Mouse (Mus musculus): Measurements from ENCODE around the gene Troap. TPM values are rescaled to one million over a fixed set of nuclear protein-coding genes. Genes with fewer than 3 reads are reported as not detected.

Gene Troap
- polyA plus RNA-seq, 1 experiment from 2014 or later = 26.8 TPM

DNA sequence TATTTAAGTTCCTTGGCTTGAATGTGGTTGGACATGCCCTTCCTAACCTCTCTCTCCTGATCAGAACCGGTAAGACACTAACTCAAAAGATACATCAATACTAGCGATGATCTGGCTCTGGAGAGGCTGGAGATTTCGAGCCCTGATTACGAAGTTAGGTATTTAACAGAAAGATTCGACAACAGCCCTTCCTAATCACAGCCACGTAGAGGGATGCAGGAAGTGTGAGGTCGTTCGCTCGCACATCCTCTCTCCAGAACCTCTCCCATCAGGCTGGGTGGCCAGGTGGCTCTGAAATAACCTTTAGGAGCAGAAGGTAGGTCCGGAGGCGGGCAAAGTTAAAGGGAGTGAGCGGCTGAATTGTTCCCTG lies 51.3 kb downstream of the Troap start, which contains the start of gene Spats2:
Gene Spats2, plus strand, starts transcription at position 206 of the 370 bp plus-strand sequence.
- H3K36me3 ChIP-seq = no peaks in the 10 kb centered on the region
- peak within 1 kb of the TSS; percentile 70 for H3K4me2 ChIP-seq
- under 1% methylated on average over 12 of the region's 12 CpGs for whole genome bisulfite sequencing
- peak within 1 kb of the TSS; percentile 82 for H3K9ac ChIP-seq
- H3K4me3 ChIP-seq = peak within 1 kb of the TSS; percentile 87
- no peaks in the 10 kb centered on the region for H3K9me3 ChIP-seq (replicated peaks)
- no peaks in the 10 kb centered on the region for H3K27me3 ChIP-seq
- peak within 1 kb of the TSS; percentile 95 for H3K27ac ChIP-seq
- H3K4me1 ChIP-seq (replicated peaks) = peaks cover 29% of the 10 kb centered on the region
- ATAC-seq (replicated peaks; ENCODE audit: insufficient number of reproducible peaks, insufficient read depth, low FRiP score, low read depth) = no peak; the same call in 1 of the 2 replicates

DNA sequence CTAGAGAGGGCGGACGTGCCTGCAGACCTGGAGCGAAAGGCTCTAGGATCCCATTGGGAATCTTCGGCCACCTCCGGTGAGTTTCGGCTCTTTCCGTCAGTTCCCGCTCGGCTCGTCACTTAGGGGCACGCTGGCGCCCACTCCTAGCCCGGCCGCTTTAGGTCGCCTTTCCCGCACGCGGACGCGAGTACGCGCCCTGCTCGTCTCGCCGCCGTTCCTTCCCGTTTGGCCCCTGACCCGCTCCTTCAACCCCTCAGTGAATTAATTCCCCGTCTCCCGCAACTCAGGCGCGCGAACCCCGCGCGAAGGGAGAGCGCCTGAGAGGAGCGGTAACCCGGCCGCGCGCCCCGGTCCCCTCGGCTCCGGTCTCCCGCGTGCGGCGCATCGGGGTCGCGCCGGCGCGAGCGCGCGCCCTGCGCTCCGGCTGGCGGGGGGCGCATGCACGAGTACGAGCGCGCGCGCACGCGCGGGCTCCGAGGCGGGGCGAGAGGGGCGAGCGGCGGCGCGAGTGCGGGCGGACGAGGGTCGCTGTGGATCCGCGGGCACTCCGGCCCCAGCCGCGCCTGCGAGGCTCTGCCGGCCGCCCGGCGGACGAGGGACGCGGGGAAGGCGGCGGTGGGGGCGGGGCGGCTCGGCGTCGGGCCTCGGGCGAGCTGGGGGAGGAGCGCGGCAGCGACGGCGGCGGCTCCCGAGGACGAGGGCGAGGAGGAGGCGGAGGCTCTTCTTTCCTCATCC lies 51.9 kb downstream of the Troap start:
- no peaks in the 10 kb centered on the region for H3K27me3 ChIP-seq
- H3K4me2 ChIP-seq = peak overlapping the region; percentile 70
- under 1% methylated on average over 111 of the region's 115 CpGs for WGBS
- peaks cover 29% of the 10 kb centered on the region for H3K4me1 ChIP-seq (replicated peaks)
- peak; percentile 86 for ATAC-seq (replicated peaks; ENCODE audit: insufficient number of reproducible peaks, insufficient read depth, low FRiP score, low read depth)
- H3K4me3 ChIP-seq = peak overlapping the region; percentile 87
- no peaks in the 10 kb centered on the region for H3K36me3 ChIP-seq
- peak overlapping the region; percentile 95 for H3K27ac ChIP-seq
- H3K9ac ChIP-seq = peak overlapping the region; percentile 82
- H3K9me3 ChIP-seq (replicated peaks) = no peaks in the 10 kb centered on the region

GRCm38 (mm10) chr15:99126816-99127365 lies 52.5 kb downstream of the Troap start:
- Histone ChIP-seq H3K4me3 (peak overlapping the region; percentile 87), H3K4me2 (peak overlapping the region; percentile 70), H3K27me3 (no peaks in the 10 kb centered on the region), H3K4me1 (replicated peaks) (peaks cover 29% of the 10 kb centered on the region), H3K27ac (peak overlapping the region; percentile 95), H3K36me3 (no peaks in the 10 kb centered on the region), H3K9ac (peak overlapping the region; percentile 82), H3K9me3 (replicated peaks) (no peaks in the 10 kb centered on the region)
- ATAC-seq (replicated peaks; ENCODE audit: insufficient number of reproducible peaks, insufficient read depth, low FRiP score, low read depth) = no peak
- WGBS = under 1% methylated on average over 35 of the region's 35 CpGs

- Histone ChIP-seq H3K36me3 (no peaks in the 10 kb centered on the region), H3K27me3 (no peaks in the 10 kb centered on the region), H3K9ac (peak overlapping the region; percentile 39; the same call in 1 of the 2 replicates), H3K9me3 (replicated peaks) (no peaks in the 10 kb centered on the region), H3K4me2 (peak overlapping the region; percentile 70), H3K4me3 (peak overlapping the region; percentile 87), H3K4me1 (replicated peaks) (peaks cover 29% of the 10 kb centered on the region), H3K27ac (no peak overlapping the region)
- no peak for ATAC-seq (replicated peaks; ENCODE audit: insufficient number of reproducible peaks, insufficient read depth, low FRiP score, low read depth)
- WGBS = 59% methylated on average over 6 of the region's 6 CpGs
Observed at GRCm38 (mm10) chr15:99127851-99128522, 53.6 kb downstream of the Troap start.

- H3K9me3 ChIP-seq (replicated peaks) = no peaks in the 10 kb centered on the region
- H3K36me3 ChIP-seq = no peaks in the 10 kb centered on the region
- peak overlapping the region; percentile 27; the same call in 1 of the 2 replicates for H3K4me2 ChIP-seq
- H3K4me3 ChIP-seq = no peak overlapping the region
- 76% methylated on average over 11 of the region's 11 CpGs for WGBS
- no peak for ATAC-seq (replicated peaks; ENCODE audit: insufficient number of reproducible peaks, insufficient read depth, low FRiP score, low read depth)
- H3K27ac ChIP-seq = peak overlapping the region; percentile 55
- no peak overlapping the region for H3K9ac ChIP-seq
- H3K27me3 ChIP-seq = no peaks in the 10 kb centered on the region
- H3K4me1 ChIP-seq (replicated peaks) = peaks cover 29% of the 10 kb centered on the region
Observed at GRCm38 (mm10) chr15:99129441-99129840, 55.1 kb downstream of the Troap start.

GRCm38 (mm10) chr15:99129956-99130910 lies 55.9 kb downstream of the Troap start:
- WGBS = 51% methylated on average over 22 of the region's 22 CpGs
- no peaks in the 10 kb centered on the region for H3K27me3 ChIP-seq
- no peak overlapping the region for H3K9ac ChIP-seq
- H3K4me1 ChIP-seq (replicated peaks) = peaks cover 29% of the 10 kb centered on the region
- H3K4me2 ChIP-seq = peak overlapping the region; percentile 27; the same call in 1 of the 2 replicates
- no peak for ATAC-seq (replicated peaks; ENCODE audit: insufficient number of reproducible peaks, insufficient read depth, low FRiP score, low read depth)
- H3K27ac ChIP-seq = peak overlapping the region; percentile 55
- no peak overlapping the region for H3K4me3 ChIP-seq
- no peaks in the 10 kb centered on the region for H3K36me3 ChIP-seq
- H3K9me3 ChIP-seq (replicated peaks) = no peaks in the 10 kb centered on the region

Small RNAs within 50 kb of the gene (microRNA-seq; reads per million reads assigned to microRNA genes)
- 2.1 reads per million, percentile 2 among the genes with 10 or more reads in this experiment for gene Mir6960

Other genes starting within 250 kb of the Troap start
- gene Prkag1, start 243.1 kb upstream of the Troap start, polyA plus RNA-seq (2015; fragmentation: Nextera tagmentation; extraction: Ambion mirVana) = 93.5 and 100 TPM in 2 replicates
- gene Kmt2d, start 203.4 kb upstream of the Troap start, polyA plus RNA-seq (2015; fragmentation: Nextera tagmentation; extraction: Ambion mirVana) = 7.6 and 9.3 TPM in 2 replicates
- gene Rhebl1, start 180.0 kb upstream of the Troap start, polyA plus RNA-seq (2015; fragmentation: Nextera tagmentation; extraction: Ambion mirVana) = 5.9 and 6.7 TPM in 2 replicates
- 2.1 and 4.2 TPM in 2 replicates for gene Dhh, start 176.0 kb upstream of the Troap start, polyA plus RNA-seq (2015; fragmentation: Nextera tagmentation; extraction: Ambion mirVana)
- 10.7 and 13.7 TPM in 2 replicates for gene Lmbr1l, start 156.3 kb upstream of the Troap start, polyA plus RNA-seq (2015; fragmentation: Nextera tagmentation; extraction: Ambion mirVana)
- 1,310 and 1,493 TPM in 2 replicates for gene Tuba1b, start 140.0 kb upstream of the Troap start, polyA plus RNA-seq (2015; fragmentation: Nextera tagmentation; extraction: Ambion mirVana)
- gene Gm49450, start 121.0 kb upstream of the Troap start, polyA plus RNA-seq (2015; fragmentation: Nextera tagmentation; extraction: Ambion mirVana) = not detected in 2 replicates
- 719 and 906 TPM in 2 replicates for gene Tuba1a, start 120.9 kb upstream of the Troap start, polyA plus RNA-seq (2015; fragmentation: Nextera tagmentation; extraction: Ambion mirVana)
- 117 and 139 TPM in 2 replicates for gene Tuba1c, start 44.7 kb upstream of the Troap start, polyA plus RNA-seq (2015; fragmentation: Nextera tagmentation; extraction: Ambion mirVana)
- 1.1 and 12.9 TPM in 2 replicates for gene Prph, start 19.4 kb upstream of the Troap start, polyA plus RNA-seq (2015; fragmentation: Nextera tagmentation; extraction: Ambion mirVana)
- 0.15 and 0.26 TPM in 2 replicates for gene C1ql4, start 13.2 kb downstream of the Troap start, polyA plus RNA-seq (2015; fragmentation: Nextera tagmentation; extraction: Ambion mirVana)
- gene Dnajc22, start 18.6 kb downstream of the Troap start, polyA plus RNA-seq (2015; fragmentation: Nextera tagmentation; extraction: Ambion mirVana) = 0.55 and 1.0 TPM in 2 replicates
- 27.3 and 28.7 TPM in 2 replicates for gene Spats2, start 51.3 kb downstream of the Troap start, polyA plus RNA-seq (2015; fragmentation: Nextera tagmentation; extraction: Ambion mirVana)
- 0.44 and 1.1 TPM in 2 replicates for gene Kcnh3, start 150.3 kb downstream of the Troap start, polyA plus RNA-seq (2015; fragmentation: Nextera tagmentation; extraction: Ambion mirVana)
- 134 and 159 TPM in 2 replicates for gene Mcrs1, start 177.4 kb downstream of the Troap start, polyA plus RNA-seq (2015; fragmentation: Nextera tagmentation; extraction: Ambion mirVana)
- 37.2 and 42.1 TPM in 2 replicates for gene Prpf40b, start 220.5 kb downstream of the Troap start, polyA plus RNA-seq (2015; fragmentation: Nextera tagmentation; extraction: Ambion mirVana)
- gene Fam186b, start 221.3 kb downstream of the Troap start, polyA plus RNA-seq (2015; fragmentation: Nextera tagmentation; extraction: Ambion mirVana) = 0.09 and 0.47 TPM in 2 replicates